Mouse (Mus musculus) liver, postnatal 0 days (tissue): ENCODE measurements around the gene Ndufs2. TPM values are rescaled to one million over a fixed set of nuclear protein-coding genes. Genes with fewer than 3 reads are reported as not detected.

Experiments
- ATAC-seq: fragments of 200-750 bp; cut with Nextera tagmentation; 2 replicates; pipeline ENCODE4 v1.8.0; 2017; ENCODE audit warnings: mild to moderate bottlenecking, moderate library complexity
- DNase-seq: peaks from one replicate; pipeline ENCODE4 v3.0.0-alpha.2; 2016
- H3K27ac ChIP-seq: fragments of 300-500 bp; sonication (generic); 2 replicates; pipeline ENCODE4 v1.5.1; 2014; ENCODE audit warnings: antibody characterized with exemption, moderate library complexity, mild to moderate bottlenecking, low read depth
- H3K27me3 ChIP-seq: fragments of 300-500 bp; sonication (generic); 2 replicates; pipeline ENCODE4 v1.6.1; 2014; ENCODE audit warnings: low read length, control low read depth, mixed read lengths; ENCODE audit not compliant: insufficient read depth
- H3K36me3 ChIP-seq: fragments of 300-500 bp; sonication (generic); replicated peaks from 2 replicates; pipeline ENCODE4 v1.6.1; 2014; ENCODE audit warnings: mild to moderate bottlenecking, control low read depth, low read length, moderate library complexity, mixed read lengths; ENCODE audit not compliant: insufficient read depth
- H3K4me1 ChIP-seq: fragments of 300-500 bp; sonication (generic); 2 replicates; pipeline ENCODE4 v1.6.1; 2014; ENCODE audit warnings: antibody characterized with exemption, mild to moderate bottlenecking, control low read depth; ENCODE audit not compliant: insufficient read depth
- H3K4me2 ChIP-seq: fragments of 300-500 bp; sonication (generic); 2 replicates; pipeline ENCODE4 v1.6.1; 2014; ENCODE audit warnings: low read depth, mild to moderate bottlenecking, low read length, moderate library complexity, mixed read lengths
- H3K4me3 ChIP-seq: fragments of 300-500 bp; sonication (generic); 2 replicates; pipeline ENCODE4 v1.5.1; 2014; ENCODE audit warnings: low read depth, low read length
- H3K9ac ChIP-seq: fragments of 300-500 bp; sonication (generic); replicated peaks from 2 replicates; pipeline ENCODE4 v1.6.1; 2014; ENCODE audit warnings: mild to moderate bottlenecking, moderate library complexity
- H3K9me3 ChIP-seq: fragments of 300-500 bp; sonication (generic); 2 replicates; pipeline ENCODE4 v1.6.1; 2016; ENCODE audit warnings: mild to moderate bottlenecking, control low read depth, low read length, mixed read lengths
- CTCF ChIP-seq: sonication (generic); IDR thresholded peaks from 2 replicates; pipeline ENCODE4 v1.5.1; 2016; ENCODE audit warnings: antibody characterized with exemption, low read depth
- EP300 ChIP-seq: IDR thresholded peaks from 2 replicates; pipeline ENCODE4 v1.6.1; 2016; ENCODE audit warnings: antibody characterized with exemption, low read depth, mild to moderate bottlenecking
- WGBS: fragments of 180-500 bp; shearing (Covaris S2); extraction: QIAGEN DNeasy Blood & Tissue Kit; methylation state at CpG from one replicate; pipeline ENCODE4 v1.1.7; 2014; ENCODE audit not compliant: insufficient replicate concordance; 5-methylcytosine and 5-hydroxymethylcytosine counted together
- polyA plus RNA-seq: library from polyadenylated mRNA; unstranded; fragments of >200 nt; fragmentation: Nextera tagmentation; extraction: Ambion mirVana; gene quantifications from 2 replicates; pipeline ENCODE4 v1.2.1, GENCODE M21; 2015

Ndufs2 gene
- polyA plus RNA-seq, 1 experiment from 2014 or later = 158 TPM

DNA sequence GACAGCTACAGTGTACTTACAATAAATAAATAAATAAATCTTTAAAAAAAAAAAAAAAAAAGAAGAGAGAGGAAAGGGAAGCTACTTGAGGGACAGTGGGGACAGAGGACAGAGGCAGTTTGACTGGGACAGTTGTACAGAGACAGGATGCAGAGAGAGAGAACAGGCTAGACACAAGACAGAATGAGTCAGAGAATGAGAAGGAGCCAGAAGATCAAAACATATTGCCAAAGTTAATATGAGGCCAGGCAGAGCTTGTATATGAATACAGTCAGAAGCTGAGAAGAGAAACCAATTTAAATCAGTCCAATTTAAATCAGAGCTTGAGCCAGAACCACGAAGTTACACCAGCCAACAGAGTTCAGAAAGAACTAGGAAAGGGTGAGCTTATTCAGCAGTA is 17.2 kb upstream of the Ndufs2 start:
- ATAC-seq (no peak), DNase-seq (no peak)
- Histone ChIP-seq H3K36me3 (peaks cover 5% of the 10 kb centered on the region), H3K9me3 (no peaks in the 10 kb centered on the region), H3K4me2 (no peak overlapping the region), H3K4me1 (peaks cover 21% of the 10 kb centered on the region), H3K27me3 (no peaks in the 10 kb centered on the region), H3K4me3 (no peak overlapping the region), H3K27ac (no peak overlapping the region), H3K9ac (no peak overlapping the region)
- no peak for TF ChIP-seq EP300
- WGBS = 57% methylated on average over 1 of the region's 1 CpGs

DNA sequence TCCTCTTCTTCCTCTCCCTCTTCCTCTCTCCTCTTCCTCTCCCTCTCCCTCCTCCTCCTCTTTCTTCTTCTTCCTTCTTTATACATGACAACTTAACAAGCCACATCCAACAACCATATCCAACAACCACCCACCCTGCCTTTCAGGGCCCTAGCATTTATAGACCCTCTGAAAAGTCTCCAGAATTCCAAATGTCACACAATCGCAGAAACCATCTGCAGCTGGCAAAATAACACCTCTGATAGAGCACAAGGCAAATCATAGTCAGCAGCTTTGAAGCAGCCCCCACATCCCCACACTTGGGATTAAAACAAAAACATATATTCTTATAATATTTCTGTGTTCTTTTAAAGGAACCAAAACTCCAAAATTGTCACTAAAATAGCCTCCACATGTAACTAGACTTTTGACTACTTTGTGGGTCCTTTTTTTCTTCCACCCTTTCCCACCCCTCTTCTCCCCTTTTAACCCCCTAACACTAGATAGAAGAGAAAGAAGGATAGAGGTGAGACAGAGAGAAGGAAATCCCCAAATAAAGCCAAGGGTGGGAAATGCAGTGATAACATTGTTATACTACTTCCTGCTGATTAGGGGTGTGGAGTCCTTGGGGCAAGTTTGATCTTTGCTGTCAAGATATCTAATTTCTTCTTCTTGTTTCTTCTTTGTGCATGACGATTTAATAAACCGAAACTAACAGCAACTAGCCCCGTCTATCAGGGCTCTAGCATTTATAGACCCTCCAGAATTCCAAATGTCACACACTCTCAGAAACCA is 15.0 kb upstream of the Ndufs2 start:
- ATAC-seq (no peak), DNase-seq (no peak)
- H3K4me3 ChIP-seq = no peak overlapping the region
- no peak overlapping the region for H3K9ac ChIP-seq
- no peaks in the 10 kb centered on the region for H3K27me3 ChIP-seq
- no peak overlapping the region for H3K27ac ChIP-seq
- TF ChIP-seq CTCF (no peak), EP300 (no peak)
- WGBS = 43% methylated on average over 4 of the region's 4 CpGs
- H3K9me3 ChIP-seq = no peaks in the 10 kb centered on the region
- no peak overlapping the region for H3K4me2 ChIP-seq
- no peaks in the 10 kb centered on the region for H3K36me3 ChIP-seq
- peaks cover 20% of the 10 kb centered on the region for H3K4me1 ChIP-seq

- peak; percentile 67 for TF ChIP-seq CTCF
- TF ChIP-seq EP300 = no peak
- H3K4me1 ChIP-seq = peaks cover 14% of the 10 kb centered on the region
- WGBS = 69% methylated on average over 3 of the region's 3 CpGs
- H3K9me3 ChIP-seq = no peaks in the 10 kb centered on the region
- ATAC-seq = no peak
- 0 out of 2 replicates have a peak overlapping the region, but pooled peaks have one; percentile 2 for H3K27ac ChIP-seq
- no peak overlapping the region for H3K4me2 ChIP-seq
- H3K36me3 ChIP-seq = no peaks in the 10 kb centered on the region
- H3K27me3 ChIP-seq = 0 out of 2 replicates have a peak, but pooled peaks cover 3% of the 10 kb centered on the region
- no peak overlapping the region for H3K9ac ChIP-seq
- H3K4me3 ChIP-seq = no peak overlapping the region
- DNase-seq = no peak
Observed at GRCm38 (mm10) chr1:171263666-171264461, 12.7 kb upstream of the Ndufs2 start.

- no peak for DNase-seq
- peak; percentile 65 for ATAC-seq
- Histone ChIP-seq H3K27me3 (0 out of 2 replicates have a peak, but pooled peaks cover 3% of the 10 kb centered on the region), H3K9ac (no peak overlapping the region), H3K4me2 (peak overlapping the region; percentile 51; the same call in 1 of the 2 replicates), H3K4me1 (peaks cover 14% of the 10 kb centered on the region), H3K27ac (0 out of 2 replicates have a peak overlapping the region, but pooled peaks have one; percentile 2), H3K4me3 (no peak overlapping the region), H3K9me3 (no peaks in the 10 kb centered on the region), H3K36me3 (no peaks in the 10 kb centered on the region)
- TF ChIP-seq EP300 (no peak), CTCF (no peak)
- 4% methylated on average over 2 of the region's 2 CpGs for WGBS
Observed at GRCm38 (mm10) chr1:171263185-171263611, 12.0 kb upstream of the Ndufs2 start.

GRCm38 (mm10) chr1:171262594-171263130 is 11.5 kb upstream of the Ndufs2 start:
- no peak for DNase-seq
- H3K27ac ChIP-seq = peak overlapping the region; percentile 41
- no peak for TF ChIP-seq EP300
- no peak for TF ChIP-seq CTCF
- ATAC-seq = peak; percentile 51
- 0% methylated on average over 8 of the region's 8 CpGs for WGBS
- H3K9ac ChIP-seq = no peak overlapping the region; the same call in 1 of the 2 replicates
- no peaks in the 10 kb centered on the region for H3K36me3 ChIP-seq
- H3K4me1 ChIP-seq = peaks cover 14% of the 10 kb centered on the region
- no peak overlapping the region for H3K4me3 ChIP-seq
- H3K27me3 ChIP-seq = 0 out of 2 replicates have a peak, but pooled peaks cover 6% of the 10 kb centered on the region
- H3K9me3 ChIP-seq = no peaks in the 10 kb centered on the region
- H3K4me2 ChIP-seq = peak overlapping the region; percentile 51

GRCm38 (mm10) chr1:171260316-171260715 is 9.1 kb upstream of the Ndufs2 start:
- TF ChIP-seq CTCF = no peak
- TF ChIP-seq EP300 = no peak
- H3K36me3 ChIP-seq = no peaks in the 10 kb centered on the region
- peaks cover 14% of the 10 kb centered on the region for H3K4me1 ChIP-seq
- H3K9me3 ChIP-seq = no peaks in the 10 kb centered on the region
- WGBS = 26% methylated on average over 3 of the region's 3 CpGs
- no peak for DNase-seq
- H3K4me2 ChIP-seq = no peak overlapping the region
- H3K27me3 ChIP-seq = 0 out of 2 replicates have a peak, but pooled peaks cover 6% of the 10 kb centered on the region
- H3K9ac ChIP-seq = no peak overlapping the region
- peak; percentile 45; the same call in 1 of the 2 replicates for ATAC-seq
- H3K4me3 ChIP-seq = no peak overlapping the region
- H3K27ac ChIP-seq = no peak overlapping the region
